Mouse (Mus musculus) T-helper 1 cell (primary cell): ENCODE measurements around the gene Gm10134.

Source experiments
- in situ Hi-C: fragments of 300-600 bp; cut with MboI, MseI; formaldehyde crosslinking; loops from one replicate; pipeline ENCODE4 v1.15.1; 2025; ENCODE audit warnings: high pct_unique_total_duplicates

Gm10134 gene

GRCm38 (mm10) chr2:28504676-28505075 is 1.2 kb upstream of the Gm10134 start:
- in situ Hi-C loops, result no loop called here

GRCm38 (mm10) chr2:28506291-28506690 is 396 bp downstream of the Gm10134 start:
- in situ Hi-C loops, result no loop called here

- in situ Hi-C loops, result loop anchor here (5.0 kb wide), 1 partner anchor 36 kb away; no protein-coding TSS in a partner anchor
These were observed 5.7 kb downstream of the Gm10134 start for GRCm38 (mm10) chr2:28511600-28511999.

- in situ Hi-C loops, result loop anchor here (5.0 kb wide), 1 partner anchor 34 kb away; no protein-coding TSS in a partner anchor
These were observed 7.0 kb downstream of the Gm10134 start, which contains the start of gene Ralgds for GRCm38 (mm10) chr2:28512798-28513401. Gene Ralgds, plus strand, starts transcription at chr2:28513125.

- in situ Hi-C loops, result loop anchor here (5.0 kb wide), 1 partner anchor 34 kb away; no protein-coding TSS in a partner anchor
These were observed 7.8 kb downstream of the Gm10134 start for GRCm38 (mm10) chr2:28513431-28514370.

GRCm38 (mm10) chr2:28514489-28514888 is 8.6 kb downstream of the Gm10134 start:
- in situ Hi-C loops, result loop anchor here (5.0 kb wide), 1 partner anchor 33 kb away; no protein-coding TSS in a partner anchor

GRCm38 (mm10) chr2:28517206-28517909 is 11.5 kb downstream of the Gm10134 start:
- in situ Hi-C loops, result no loop called here

- in situ Hi-C loops, result no loop called here
These were observed 12.3 kb downstream of the Gm10134 start for GRCm38 (mm10) chr2:28518231-28518630.

- in situ Hi-C loops, result loop anchor here (10.0 kb wide), 1 partner anchor 1104 kb away; no protein-coding TSS in a partner anchor
These were observed 14.7 kb downstream of the Gm10134 start for GRCm38 (mm10) chr2:28520581-28520980.

- in situ Hi-C loops, result loop anchor here (10.0 kb wide), 1 partner anchor 1103 kb away; no protein-coding TSS in a partner anchor
These were observed 15.8 kb downstream of the Gm10134 start for GRCm38 (mm10) chr2:28521571-28522151.

GRCm38 (mm10) chr2:28522166-28522565 is 16.3 kb downstream of the Gm10134 start:
- in situ Hi-C loops, result loop anchor here (10.0 kb wide), 1 partner anchor 1103 kb away; no protein-coding TSS in a partner anchor

GRCm38 (mm10) chr2:28523643-28524117 is 17.8 kb downstream of the Gm10134 start:
- in situ Hi-C loops, result loop anchor here (10.0 kb wide), 1 partner anchor 1101 kb away; no protein-coding TSS in a partner anchor

GRCm38 (mm10) chr2:28524406-28524805 is 18.5 kb downstream of the Gm10134 start:
- in situ Hi-C loops, result loop anchor here (10.0 kb wide), 1 partner anchor 1100 kb away; no protein-coding TSS in a partner anchor

GRCm38 (mm10) chr2:28525219-28525942 is 19.5 kb downstream of the Gm10134 start:
- in situ Hi-C loops, result loop anchor here (10.0 kb wide), 1 partner anchor 1099 kb away; no protein-coding TSS in a partner anchor

- in situ Hi-C loops, result loop anchor here (10.0 kb wide), 1 partner anchor 1099 kb away; no protein-coding TSS in a partner anchor
These were observed 20.3 kb downstream of the Gm10134 start for GRCm38 (mm10) chr2:28525943-28526876.

GRCm38 (mm10) chr2:28527436-28528353 is 21.8 kb downstream of the Gm10134 start:
- in situ Hi-C loops, result loop anchor here (10.0 kb wide), 1 partner anchor 1097 kb away; no protein-coding TSS in a partner anchor

GRCm38 (mm10) chr2:28528354-28528730 is 22.4 kb downstream of the Gm10134 start:
- in situ Hi-C loops, result loop anchor here (10.0 kb wide), 1 partner anchor 1096 kb away; no protein-coding TSS in a partner anchor

- in situ Hi-C loops, result loop anchor here (10.0 kb wide), 1 partner anchor 1095 kb away; no protein-coding TSS in a partner anchor
These were observed 24.0 kb downstream of the Gm10134 start for GRCm38 (mm10) chr2:28529856-28530255.
